Mouse (Mus musculus) cortical plate, adult 2 months (tissue): ENCODE results near the gene Cntn4. TPM values are rescaled to one million over a fixed set of nuclear protein-coding genes. Genes with fewer than 3 reads are reported as not detected.

Experiments
- H3K27ac ChIP-seq: fragments of 200-500 bp; 2 replicates; pipeline ENCODE4 v1.5.1; 2012; ENCODE audit warnings: low read length, control low read depth, inconsistent platforms; ENCODE audit not compliant: insufficient read depth
- H3K4me1 ChIP-seq: fragments of 200-500 bp; 2 replicates; pipeline ENCODE4 v1.6.1; 2011; ENCODE audit warnings: low read length; ENCODE audit not compliant: control insufficient read depth, insufficient read depth
- H3K4me3 ChIP-seq: fragments of 200-500 bp; 2 replicates; pipeline ENCODE4 v1.5.1; 2011; ENCODE audit warnings: mild to moderate bottlenecking, low read length, control low read depth; ENCODE audit not compliant: insufficient read depth
- CTCF ChIP-seq: fragments of 200-500 bp; IDR thresholded peaks from 2 replicates; pipeline ENCODE4 v1.5.1; 2011; ENCODE audit warnings: mild to moderate bottlenecking, control low read depth, low read length; ENCODE audit not compliant: insufficient read depth; ENCODE audit errors: extremely low read depth
- POLR2A ChIP-seq: fragments of 200-500 bp; IDR thresholded peaks from 2 replicates; pipeline ENCODE4 v1.6.1; 2011; ENCODE audit warnings: mild to moderate bottlenecking, low read length, control low read depth; ENCODE audit not compliant: insufficient read depth; ENCODE audit errors: extremely low read depth
- polyA plus RNA-seq: library from polyadenylated mRNA; depleted of rRNA; stranded (reverse); fragments of >200 nt; gene quantifications from 2 replicates; pipeline ENCODE4 v1.2.3, GENCODE M21; 2012; rRNA removed

Cntn4 gene
- 20.8 and 24.2 TPM in 2 replicates for polyA plus RNA-seq

DNA sequence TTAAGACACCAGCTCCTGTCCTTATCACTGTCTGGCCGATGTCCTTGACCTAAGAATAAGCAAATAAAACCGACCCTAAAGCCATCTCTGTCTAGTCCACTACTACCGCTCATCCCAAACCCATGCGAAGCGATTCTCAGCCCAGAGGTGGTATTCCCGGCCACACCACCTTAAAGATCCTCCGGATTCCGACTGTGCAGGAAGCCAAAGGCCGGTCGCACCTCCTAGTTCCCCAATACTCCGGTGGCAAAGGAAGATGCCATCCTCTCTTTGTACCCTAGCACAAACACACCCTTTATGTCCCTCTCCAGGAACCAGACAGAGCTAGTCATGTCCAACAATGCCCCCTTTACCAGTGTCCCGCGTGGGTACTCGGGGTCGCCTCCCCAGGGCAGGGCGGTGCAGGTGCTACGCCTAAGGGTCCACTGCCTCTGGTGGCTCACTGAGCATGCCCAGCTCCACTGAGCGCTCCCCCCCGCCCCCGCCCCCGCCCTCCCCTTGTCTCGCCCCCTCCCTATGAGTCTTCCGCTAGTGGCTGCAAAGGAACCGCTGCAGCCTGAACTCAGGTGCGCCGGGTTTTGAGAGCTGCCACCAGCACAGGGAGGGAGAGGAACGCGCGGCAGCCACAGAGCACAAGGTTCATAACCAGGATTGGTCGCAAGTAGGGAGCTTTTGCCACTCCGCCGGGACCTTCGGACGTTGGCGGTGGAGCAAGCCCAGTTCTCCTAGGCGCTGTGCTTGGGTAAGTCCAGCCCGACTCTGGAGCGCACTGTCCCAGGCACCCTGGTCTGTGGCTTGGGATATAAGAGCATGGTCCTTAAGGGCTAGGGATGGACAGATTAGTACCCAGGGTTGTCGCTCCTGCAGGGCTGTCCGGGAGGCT, at the start of gene Cntn4:
TSS of gene Cntn4 (plus strand) at position 512 of the 883 bp plus-strand sequence.
- H3K27ac ChIP-seq, result peak within 1 kb of the TSS; percentile 66
- TF ChIP-seq CTCF (no peak), POLR2A (peak; percentile 40; the same call in 1 of the 2 replicates)
- peak within 1 kb of the TSS; percentile 78 for H3K4me3 ChIP-seq
- H3K4me1 ChIP-seq, result no peaks in the 10 kb centered on the region; the same call in 1 of the 2 replicates

DNA sequence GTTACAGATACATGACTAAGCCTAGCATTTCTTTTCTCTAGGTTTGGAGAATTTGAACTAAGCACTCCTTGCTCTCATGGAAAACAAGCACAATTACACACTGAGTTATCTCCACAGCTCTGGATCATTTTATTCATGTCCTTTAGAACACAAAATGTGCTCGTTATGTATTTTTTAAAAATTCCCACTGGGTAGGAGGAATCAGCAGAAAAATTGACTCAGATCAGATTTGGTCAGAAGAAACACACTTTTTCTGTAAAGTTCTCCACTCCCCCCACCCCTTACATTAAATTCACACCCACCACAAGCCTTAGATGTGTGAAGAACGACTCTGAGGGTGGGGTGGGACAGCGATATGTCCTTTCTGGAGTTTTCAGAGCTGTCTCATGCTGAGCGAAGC, 3.2 kb upstream of the Cntn4 start:
- H3K27ac ChIP-seq, result no peak overlapping the region
- no peaks in the 10 kb centered on the region for H3K4me1 ChIP-seq
- no peak overlapping the region for H3K4me3 ChIP-seq
- no peak for TF ChIP-seq CTCF

DNA sequence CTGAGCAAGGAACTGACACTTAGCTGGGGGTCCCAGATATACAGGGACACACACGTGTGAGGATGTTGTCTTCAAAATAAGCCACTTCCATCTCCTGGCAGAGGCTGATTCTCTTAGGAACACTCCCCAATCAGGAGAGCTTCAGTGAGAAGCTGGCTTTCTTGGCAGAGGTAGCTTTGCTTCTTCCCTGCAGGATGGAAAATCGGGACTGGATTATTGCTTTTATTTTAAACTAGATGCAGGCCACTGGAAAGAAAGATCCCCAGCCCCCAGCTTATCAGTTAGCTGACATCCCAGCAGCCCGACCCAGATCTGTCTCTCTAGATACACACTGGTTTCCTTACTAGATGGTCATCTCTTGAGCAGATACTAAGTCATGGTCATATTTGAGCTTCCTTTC, 2.4 kb upstream of the Cntn4 start:
- no peaks in the 10 kb centered on the region for H3K4me1 ChIP-seq
- TF ChIP-seq POLR2A (no peak), CTCF (no peak)
- H3K27ac ChIP-seq, result no peak overlapping the region
- no peak overlapping the region for H3K4me3 ChIP-seq

DNA sequence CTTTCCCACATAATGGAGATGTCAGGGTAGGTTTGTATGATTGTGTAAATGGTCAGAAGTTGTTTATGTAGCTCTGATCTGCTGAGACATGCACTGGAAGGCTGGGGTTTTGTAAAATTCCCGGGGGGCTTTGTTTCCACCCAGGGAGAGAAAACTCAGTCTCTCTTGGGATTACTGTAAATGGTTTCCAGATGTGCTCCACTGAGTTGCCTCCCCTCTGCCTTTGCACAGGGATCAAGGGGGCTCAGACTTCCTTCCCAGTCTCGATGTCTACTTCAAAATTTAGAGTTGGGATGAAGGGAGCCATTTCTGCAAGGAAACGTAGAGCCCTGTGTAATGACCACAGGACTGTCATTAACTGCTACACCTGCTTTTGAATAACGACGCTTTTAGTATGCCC, 823 bp upstream of the Cntn4 start:
- TF ChIP-seq CTCF, result no peak
- H3K4me3 ChIP-seq, result peak overlapping the region; percentile 78
- H3K27ac ChIP-seq, result peak overlapping the region; percentile 66; the same call in 1 of the 2 replicates
- H3K4me1 ChIP-seq, result no peaks in the 10 kb centered on the region; the same call in 1 of the 2 replicates

DNA sequence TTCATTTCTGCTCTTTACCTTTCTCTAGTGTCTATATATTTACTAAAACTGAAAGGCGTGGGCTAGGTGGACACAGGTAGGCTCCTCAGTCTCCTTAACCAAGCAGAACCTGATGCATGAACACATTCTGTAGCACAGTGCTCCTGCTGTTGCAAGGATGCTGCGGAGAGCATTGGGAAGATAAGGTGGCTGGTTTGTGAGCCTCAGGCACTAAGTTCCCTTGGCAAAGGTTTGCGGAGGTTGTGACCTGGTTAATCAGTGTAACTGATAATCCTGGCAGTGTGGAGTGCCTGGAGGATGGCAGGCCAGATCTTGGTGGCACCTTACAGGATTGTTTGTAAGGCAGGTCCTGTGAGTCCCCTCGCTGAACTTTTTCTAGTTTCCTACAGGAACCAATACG, 1.3 kb downstream of the Cntn4 start:
- no peaks in the 10 kb centered on the region; the same call in 1 of the 2 replicates for H3K4me1 ChIP-seq
- H3K4me3 ChIP-seq, result peak overlapping the region; percentile 78
- TF ChIP-seq CTCF (no peak), POLR2A (no peak)
- no peak overlapping the region for H3K27ac ChIP-seq

DNA sequence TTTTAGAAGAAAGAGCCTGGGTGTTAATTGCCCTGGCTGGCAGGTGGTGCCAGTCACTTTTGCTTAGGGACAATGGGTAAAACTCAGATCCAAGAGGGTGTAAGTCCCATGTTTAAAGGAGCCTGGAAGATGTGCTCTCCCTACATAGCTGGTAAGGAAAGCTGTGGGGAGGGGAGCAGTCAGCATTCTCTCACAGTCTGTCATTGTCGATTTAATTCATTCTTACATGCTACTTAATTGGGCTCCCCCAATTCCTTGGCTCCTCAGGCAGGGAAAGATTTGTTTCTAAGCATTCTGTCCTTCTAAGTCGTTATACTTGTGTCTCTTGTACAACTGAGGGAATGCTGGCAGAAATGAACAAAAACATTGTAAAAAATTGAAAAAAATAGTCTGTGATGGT, 4.0 kb downstream of the Cntn4 start:
- no peak for TF ChIP-seq POLR2A
- no peak for TF ChIP-seq CTCF
- H3K4me1 ChIP-seq, result no peaks in the 10 kb centered on the region; the same call in 1 of the 2 replicates
- no peak overlapping the region for H3K27ac ChIP-seq
- no peak overlapping the region for H3K4me3 ChIP-seq

DNA sequence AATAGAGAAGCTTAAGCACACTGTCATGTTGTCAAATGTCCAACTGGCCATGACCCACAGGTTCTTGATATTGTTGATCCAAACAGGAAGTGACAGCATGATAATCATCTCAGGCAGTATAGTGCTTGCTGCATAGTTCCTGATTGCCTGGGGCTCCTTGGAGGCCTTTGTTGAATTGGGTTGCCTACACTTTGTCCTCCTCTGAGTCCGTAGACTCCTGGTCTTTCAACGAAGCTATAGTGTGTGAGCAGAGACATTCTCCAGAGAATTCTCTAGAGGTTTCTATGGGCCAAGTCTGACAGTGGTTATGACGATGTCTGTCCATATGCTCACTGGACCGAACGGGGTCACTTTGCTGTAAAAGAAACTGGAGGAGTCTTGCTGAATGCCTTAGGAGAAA, 5.8 kb downstream of the Cntn4 start:
- no peak overlapping the region for H3K4me3 ChIP-seq
- no peak overlapping the region for H3K27ac ChIP-seq
- TF ChIP-seq CTCF, result no peak
- no peak for TF ChIP-seq POLR2A
- no peaks in the 10 kb centered on the region; the same call in 1 of the 2 replicates for H3K4me1 ChIP-seq

DNA sequence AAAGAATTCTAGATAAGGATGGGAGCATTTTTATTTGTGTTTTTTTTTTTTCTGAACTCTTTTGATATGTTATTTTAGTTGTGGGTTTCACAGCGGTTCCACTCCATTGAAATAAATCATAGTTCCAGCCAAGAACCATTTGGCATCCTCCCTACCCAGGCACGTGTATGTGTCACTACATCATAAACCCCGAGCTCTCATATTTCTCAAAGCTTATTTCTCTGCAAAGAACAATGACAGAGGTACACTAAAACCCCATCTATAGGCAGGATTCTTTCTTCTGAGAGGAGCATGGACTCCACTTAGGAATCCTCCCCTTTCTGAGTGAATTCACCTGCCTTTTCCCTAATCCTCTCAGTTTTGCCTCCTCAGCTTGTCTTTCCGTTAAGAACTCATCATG, 6.7 kb downstream of the Cntn4 start:
- no peaks in the 10 kb centered on the region; the same call in 1 of the 2 replicates for H3K4me1 ChIP-seq
- H3K4me3 ChIP-seq, result no peak overlapping the region
- TF ChIP-seq CTCF (no peak), POLR2A (no peak)
- H3K27ac ChIP-seq, result no peak overlapping the region

DNA sequence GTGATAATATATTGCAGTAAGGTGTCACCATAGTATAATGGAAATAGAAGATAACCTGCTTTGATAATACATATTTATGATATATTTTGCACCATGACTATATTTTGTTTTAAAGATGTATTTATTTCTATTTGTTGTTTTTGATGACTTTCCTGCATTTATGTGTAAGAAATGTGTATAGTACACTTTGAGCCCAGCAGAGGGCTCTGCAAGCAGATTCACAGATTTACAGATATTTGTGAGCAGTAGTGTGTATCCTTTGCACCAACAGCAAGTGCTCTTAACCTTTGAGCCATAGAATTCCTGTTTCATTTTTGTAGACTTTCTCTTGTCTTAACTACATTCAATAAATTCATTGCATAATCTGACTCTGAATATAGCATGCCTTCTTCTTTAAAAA, 10.7 kb downstream of the Cntn4 start:
- Histone ChIP-seq H3K4me3 (no peak overlapping the region), H3K27ac (no peak overlapping the region), H3K4me1 (no peaks in the 10 kb centered on the region)
- TF ChIP-seq CTCF, result no peak
- no peak for TF ChIP-seq POLR2A

DNA sequence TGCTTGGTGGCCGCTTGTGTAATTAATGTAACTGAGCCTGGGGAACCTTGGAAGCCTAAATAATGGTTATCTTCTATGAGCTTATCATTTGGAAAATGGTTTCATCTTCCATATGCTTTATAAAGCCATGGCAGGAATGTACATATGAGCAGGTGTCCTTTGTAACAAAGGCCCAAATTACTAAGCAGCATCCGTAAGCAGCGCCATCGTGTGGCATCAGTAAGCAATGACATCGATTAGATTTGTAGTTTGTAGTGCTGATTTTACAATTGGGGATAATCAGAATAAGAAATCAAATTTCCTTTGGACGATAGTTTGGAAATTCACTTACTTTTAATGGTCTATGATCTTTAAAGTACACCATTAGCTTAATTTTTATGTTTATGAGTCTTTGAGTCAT, 64.6 kb downstream of the Cntn4 start:
- no peaks in the 10 kb centered on the region for H3K4me1 ChIP-seq
- no peak overlapping the region for H3K4me3 ChIP-seq
- TF ChIP-seq POLR2A, result no peak
- peak; percentile 50 for TF ChIP-seq CTCF
- H3K27ac ChIP-seq, result no peak overlapping the region

DNA sequence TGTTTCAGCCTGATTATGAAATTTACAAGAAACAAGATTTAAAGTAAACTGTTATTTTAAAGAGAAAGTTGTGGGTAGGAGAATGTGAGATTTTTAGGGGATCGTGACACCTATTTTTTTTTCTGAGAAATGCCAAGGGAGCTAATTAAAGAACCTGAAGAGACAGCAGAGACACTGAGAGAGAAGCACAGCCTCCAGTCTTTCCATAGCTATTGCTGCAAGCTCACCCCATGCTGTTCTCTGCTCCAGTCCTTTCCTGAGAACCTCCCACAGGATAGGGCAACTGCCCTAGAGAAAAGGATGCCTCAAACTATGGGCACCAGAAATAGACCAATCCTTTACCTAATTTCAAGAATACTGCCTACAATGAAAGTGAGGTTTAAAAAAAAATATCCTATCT, 103.2 kb downstream of the Cntn4 start:
- TF ChIP-seq POLR2A, result no peak
- TF ChIP-seq CTCF, result no peak
- Histone ChIP-seq H3K4me3 (no peak overlapping the region), H3K4me1 (no peaks in the 10 kb centered on the region)

More for the DNA sequence above, 103.2 kb downstream of the Cntn4 start:
- no peak overlapping the region for H3K27ac ChIP-seq
